Mouse (Mus musculus): ENCODE data around the gene Mertk. TPM values are rescaled to one million over a fixed set of nuclear protein-coding genes. Genes with fewer than 3 reads are reported as not detected.

The Mertk gene
- total and polyA plus RNA-seq, 3 experiments = 0.05 TPM; not detected in 2

- Histone ChIP-seq H3K27me3 (replicated peaks) (no peaks in the 10 kb centered on the region), H3K79me2 (replicated peaks; ENCODE audit: control insufficient read depth, extremely low read depth, insufficient read depth, poor library complexity, severe bottlenecking) (no peaks in the 10 kb centered on the region), H3K9ac (ENCODE audit: insufficient read depth, low read depth) (no peak overlapping the region), H3K27ac (ENCODE audit: insufficient read depth, low read depth) (no peak overlapping the region), H3K9me3 (replicated peaks; ENCODE audit: low read length) (peaks cover 8% of the 10 kb centered on the region), H3K4me3 (replicated peaks in 1 of 3; ENCODE audit: low read depth in 2 of 3, low read length in 2 of 3, poor library complexity in 1 of 3) (no peak overlapping the region), H3K4me1 (ENCODE audit: control insufficient read depth in 1 of 2, insufficient read depth in 2 of 2) (0 out of 4 replicates have a peak, but pooled peaks cover 0 to 5% of the 10 kb centered on the region in 2 experiments), H3K4me2 (ENCODE audit: insufficient read depth, low read depth, poor library complexity, severe bottlenecking) (no peak overlapping the region), H3K36me3 (replicated peaks in 1 of 2; ENCODE audit: control insufficient read depth in 1 of 2, insufficient read depth in 1 of 2, low read length in 1 of 2) (no peaks in the 10 kb centered on the region)
- DNase-seq (ENCODE audit: extremely low read depth) = no peak
- dilution Hi-C loops (cut with MboI; ENCODE audit: extremely low pct_ligation_motif_present, extremely low pct_unique_long_range_greater_than_20kb, low sequenced_read_pairs) = no loop called here
- in situ Hi-C loops (cut with MboI; ENCODE audit: low pct_ligation_motif_present, low pct_unique_long_range_greater_than_20kb, low sequenced_read_pairs) = no loop called here
- TF ChIP-seq UBTF (IDR thresholded peaks at IDR 0.05; ENCODE audit: low read depth, low read length) = no peak
- TF ChIP-seq KAT2A (IDR thresholded peaks at IDR 0.05; ENCODE audit: insufficient replicate concordance, low read length) = no peak
These were observed 23.5 kb downstream of the Mertk start for GRCm38 (mm10) chr2:128722106-128722710.

- no peaks in the 10 kb centered on the region for H3K27me3 ChIP-seq (replicated peaks)
These were observed 27.3 kb downstream of the Mertk start for GRCm38 (mm10) chr2:128726067-128726466.

DNA sequence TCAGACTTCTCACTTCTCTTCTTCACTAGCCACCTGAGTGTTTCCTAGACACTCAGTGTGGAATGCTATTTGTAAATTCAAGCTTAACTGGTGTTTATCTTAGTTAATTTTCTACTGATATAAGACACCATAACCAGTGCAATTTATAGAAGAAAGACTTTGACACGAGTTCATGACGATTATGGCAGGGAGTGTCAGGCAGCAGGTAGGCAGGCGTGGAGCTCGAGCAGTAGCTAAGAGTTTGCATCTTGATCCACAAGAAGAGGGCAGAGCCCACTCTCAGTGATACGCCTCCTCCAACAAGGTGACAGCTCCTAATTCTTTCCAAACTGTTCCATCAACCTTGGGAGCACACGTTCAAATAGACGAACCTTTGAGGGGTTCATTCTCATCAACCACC lies 27.9 kb downstream of the Mertk start:
- Histone ChIP-seq H3K9me3 (replicated peaks; ENCODE audit: low read length) (peaks cover under 1% of the 10 kb centered on the region), H3K36me3 (replicated peaks in 1 of 2; ENCODE audit: control insufficient read depth in 1 of 2, insufficient read depth in 1 of 2, low read length in 1 of 2) (no peaks in the 10 kb centered on the region), H3K4me1 (ENCODE audit: control insufficient read depth in 1 of 2, insufficient read depth in 2 of 2) (peaks cover 0 to 8% of the 10 kb centered on the region in 2 experiments; a peak in 2 of 4 replicates), H3K27me3 (replicated peaks) (no peaks in the 10 kb centered on the region), H3K4me2 (ENCODE audit: insufficient read depth, low read depth, poor library complexity, severe bottlenecking) (no peak overlapping the region), H3K27ac (ENCODE audit: insufficient read depth, low read depth) (no peak overlapping the region), H3K79me2 (replicated peaks; ENCODE audit: control insufficient read depth, extremely low read depth, insufficient read depth, poor library complexity, severe bottlenecking) (no peaks in the 10 kb centered on the region), H3K4me3 (replicated peaks in 1 of 3; ENCODE audit: low read depth in 2 of 3, low read length in 2 of 3, poor library complexity in 1 of 3) (no peak overlapping the region), H3K9ac (ENCODE audit: insufficient read depth, low read depth) (no peak overlapping the region)
- no peak for DNase-seq (ENCODE audit: extremely low read depth)
- dilution Hi-C loops (cut with MboI; ENCODE audit: extremely low pct_ligation_motif_present, extremely low pct_unique_long_range_greater_than_20kb, low sequenced_read_pairs) = no loop called here
- in situ Hi-C loops (cut with MboI; ENCODE audit: low pct_ligation_motif_present, low pct_unique_long_range_greater_than_20kb, low sequenced_read_pairs) = no loop called here
- TF ChIP-seq SIN3A (IDR thresholded peaks at IDR 0.05; ENCODE audit: low read length) (no peak), NRF1 (IDR thresholded peaks at IDR 0.05; ENCODE audit: low read depth, low read length) (no peak), SMC3 (IDR thresholded peaks at IDR 0.05; ENCODE audit: low read depth, low read length) (no peak), JUN (IDR thresholded peaks at IDR 0.05; ENCODE audit: insufficient read depth, low read depth, low read length) (no peak), MAX (IDR thresholded peaks at IDR 0.05; ENCODE audit: low read length) (no peak)

More at GRCm38 (mm10) chr2:128726067-128726466, 27.3 kb downstream of the Mertk start:
- no peak overlapping the region for H3K27ac ChIP-seq (ENCODE audit: insufficient read depth, low read depth)
- no peak for DNase-seq (ENCODE audit: extremely low read depth)
- H3K4me2 ChIP-seq (ENCODE audit: insufficient read depth, low read depth, poor library complexity, severe bottlenecking) = no peak overlapping the region
- in situ Hi-C loops (cut with MboI; ENCODE audit: low pct_ligation_motif_present, low pct_unique_long_range_greater_than_20kb, low sequenced_read_pairs) (no loop called here), dilution Hi-C loops (cut with MboI; ENCODE audit: extremely low pct_ligation_motif_present, extremely low pct_unique_long_range_greater_than_20kb, low sequenced_read_pairs) (no loop called here)
- no peaks in the 10 kb centered on the region for H3K79me2 ChIP-seq (replicated peaks; ENCODE audit: control insufficient read depth, extremely low read depth, insufficient read depth, poor library complexity, severe bottlenecking)
- no peak overlapping the region for H3K4me3 ChIP-seq (replicated peaks in 1 of 3; ENCODE audit: low read depth in 2 of 3, low read length in 2 of 3, poor library complexity in 1 of 3)
- H3K9ac ChIP-seq (ENCODE audit: insufficient read depth, low read depth) = no peak overlapping the region
- no peaks in the 10 kb centered on the region for H3K36me3 ChIP-seq (replicated peaks in 1 of 2; ENCODE audit: control insufficient read depth in 1 of 2, insufficient read depth in 1 of 2, low read length in 1 of 2)
- TF ChIP-seq POLR2AphosphoS2 (IDR thresholded peaks at IDR 0.05; ENCODE audit: low read depth, low read length) = no peak
- TF ChIP-seq USF1 (IDR thresholded peaks at IDR 0.05; ENCODE audit: low read depth, low read length) = no peak
- no peak for TF ChIP-seq JUND (conservative IDR thresholded peaks at IDR 0.05; ENCODE audit: low read depth, low read length)
- no peak for TF ChIP-seq ZMIZ1 (IDR thresholded peaks at IDR 0.05; ENCODE audit: low read depth, low read length)
- no peak for TF ChIP-seq TCF12 (IDR thresholded peaks at IDR 0.05; ENCODE audit: low read depth, low read length)
- TF ChIP-seq MAFK (IDR thresholded peaks at IDR 0.05; ENCODE audit: insufficient replicate concordance, low read length) = no peak
- TF ChIP-seq MXI1 (IDR thresholded peaks at IDR 0.05; ENCODE audit: low read depth, low read length) = no peak
- TF ChIP-seq SIN3A (IDR thresholded peaks at IDR 0.05; ENCODE audit: low read length) = no peak
- TF ChIP-seq ELF1 (IDR thresholded peaks at IDR 0.05; ENCODE audit: low read depth, low read length) = no peak
- no peak for TF ChIP-seq SMC3 (IDR thresholded peaks at IDR 0.05; ENCODE audit: low read depth, low read length)
- no peak for TF ChIP-seq NELFE (IDR thresholded peaks at IDR 0.05; ENCODE audit: low read depth, low read length)
- H3K9me3 ChIP-seq (replicated peaks; ENCODE audit: low read length) = peaks cover 5% of the 10 kb centered on the region
- H3K4me1 ChIP-seq (ENCODE audit: control insufficient read depth in 1 of 2, insufficient read depth in 2 of 2) = peaks cover 0 to 8% of the 10 kb centered on the region in 2 experiments; a peak in 2 of 4 replicates
